ENCODE assay signal across 8 mouse cellular contexts in the genomic region with DNA sequence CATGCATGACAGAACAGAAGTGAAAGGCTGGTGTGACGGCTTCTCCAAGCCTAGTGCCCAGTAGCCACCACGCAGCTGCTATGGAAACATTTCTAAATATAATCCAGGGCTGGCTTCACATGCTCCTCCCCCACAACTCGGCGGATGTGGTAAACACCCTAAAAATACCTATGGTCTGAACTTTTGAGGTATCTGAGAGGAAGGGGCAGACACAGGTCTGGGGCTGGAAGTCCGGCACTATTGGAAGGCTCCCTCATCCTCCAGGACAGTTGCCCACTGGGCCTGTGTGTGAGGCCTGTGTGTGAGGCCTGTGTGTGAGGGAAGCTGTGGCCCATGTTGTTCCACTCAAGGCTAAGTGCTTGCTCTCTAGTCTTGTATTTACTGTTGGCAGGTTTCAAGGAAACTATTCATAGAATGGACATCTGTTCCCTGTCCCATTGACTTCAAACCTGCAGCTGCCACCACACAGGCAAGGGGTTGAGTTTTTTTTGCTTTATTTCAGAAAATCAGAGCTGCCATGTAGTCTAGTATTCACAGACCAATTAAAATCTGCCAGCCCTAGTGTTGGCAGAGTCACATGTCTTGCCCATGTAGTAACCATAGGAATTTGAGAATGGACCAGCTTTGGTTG. TPM values are rescaled to one million over a fixed set of nuclear protein-coding genes. Genes with fewer than 3 reads are reported as not detected.
DNase-seq lines count a peak whose midpoint lies in the region; ATAC-seq and TF ChIP-seq lines count a peak whose summit lies in the region.

No protein-coding gene starts in this region.

- no peaks in the 10 kb centered on the region for H3K27me3 ChIP-seq in kidney, adult 2 months (replicated peaks; ENCODE audit: control insufficient read depth, insufficient read depth, low read length)
- H3K27me3 ChIP-seq in heart, embryonic 11.5 days (ENCODE audit: control insufficient read depth, insufficient read depth, low read length): no peaks in the 10 kb centered on the region
- H3K27me3 ChIP-seq in limb, embryonic 10.5 days (ENCODE audit: low read depth, poor library complexity, severe bottlenecking): no peaks in the 10 kb centered on the region
- H3K27me3 ChIP-seq in midbrain, embryonic 13.5 days: no peaks in the 10 kb centered on the region

- WGBS in kidney, adult 2 months: 36% methylated on average over 5 of the region's 5 CpGs
- WGBS in heart, embryonic 11.5 days (ENCODE audit: insufficient replicate concordance): 45% methylated on average over 5 of the region's 5 CpGs
- WGBS in limb, embryonic 10.5 days: 83% methylated on average over 5 of the region's 5 CpGs
- 75% methylated on average over 5 of the region's 5 CpGs for WGBS in midbrain, embryonic 13.5 days

- H3K36me3 ChIP-seq in kidney, adult 2 months (ENCODE audit: control insufficient read depth, insufficient read depth, low read length): no peaks in the 10 kb centered on the region
- peaks cover 10% of the 10 kb centered on the region for H3K36me3 ChIP-seq in heart, embryonic 11.5 days (ENCODE audit: control insufficient read depth, insufficient read depth, low read length)
- H3K36me3 ChIP-seq in limb, embryonic 10.5 days: peaks cover 43% of the 10 kb centered on the region
- peaks cover 27% of the 10 kb centered on the region for H3K36me3 ChIP-seq in midbrain, embryonic 13.5 days

- peak overlapping the region; percentile 82 for H3K27ac ChIP-seq in kidney, adult 2 months (ENCODE audit: insufficient read depth, low read depth, low read length)
- H3K27ac ChIP-seq in brown adipose tissue, adult 24 weeks (replicated peaks; ENCODE audit: low read depth, low read length): peak overlapping the region; percentile 64
- H3K27ac ChIP-seq in heart, embryonic 11.5 days (ENCODE audit: low read depth, low read length): peak overlapping the region; percentile 88
- H3K27ac ChIP-seq in limb, embryonic 10.5 days: peak overlapping the region; percentile 70
- H3K27ac ChIP-seq in midbrain, embryonic 13.5 days: no peak overlapping the region

- no peaks in the 10 kb centered on the region for H3K9me3 ChIP-seq in heart, embryonic 11.5 days (replicated peaks; ENCODE audit: control insufficient read depth, low read length)
- H3K9me3 ChIP-seq in limb, embryonic 10.5 days (replicated peaks): no peaks in the 10 kb centered on the region
- H3K9me3 ChIP-seq in midbrain, embryonic 13.5 days: no peaks in the 10 kb centered on the region

- no peak overlapping the region for H3K4me3 ChIP-seq in kidney, adult 2 months (ENCODE audit: insufficient read depth, low read depth, low read length)
- H3K4me3 ChIP-seq in brown adipose tissue, adult 24 weeks (ENCODE audit: insufficient read depth, low read depth, low read length): no peak overlapping the region
- no peak overlapping the region for H3K4me3 ChIP-seq in heart, embryonic 11.5 days (ENCODE audit: low read depth, low read length)
- no peak overlapping the region for H3K4me3 ChIP-seq in limb, embryonic 10.5 days
- no peak overlapping the region for H3K4me3 ChIP-seq in midbrain, embryonic 13.5 days (replicated peaks)

- H3K4me1 ChIP-seq in kidney, adult 2 months (ENCODE audit: control insufficient read depth, insufficient read depth, low read length): peaks cover 10% of the 10 kb centered on the region; the same call in 1 of the 2 replicates
- H3K4me1 ChIP-seq in brown adipose tissue, adult 24 weeks (ENCODE audit: control insufficient read depth, insufficient read depth, insufficient read length, low read length): peaks cover 14% of the 10 kb centered on the region
- peaks cover 40% of the 10 kb centered on the region for H3K4me1 ChIP-seq in heart, embryonic 11.5 days (ENCODE audit: control insufficient read depth, insufficient read depth, low read length)
- H3K4me1 ChIP-seq in limb, embryonic 10.5 days: peaks cover 59% of the 10 kb centered on the region
- peaks cover 36% of the 10 kb centered on the region for H3K4me1 ChIP-seq in midbrain, embryonic 13.5 days (replicated peaks)

- DNase-seq in kidney, adult 2 months: peak; percentile 36
- DNase-seq in kidney, postnatal 36 days: no peak
- no peak for DNase-seq in limb, embryonic 10.5 days (ENCODE audit: low spot score)
- peak; percentile 50 to 64 for DNase-seq in right cerebral cortex, postnatal 10 days (ENCODE audit: low spot score in 2 of 2)
- DNase-seq in ovary, postnatal 10 days (ENCODE audit: low spot score): no peak

- no peak for TF ChIP-seq CTCF in kidney, adult 2 months (conservative IDR thresholded peaks at IDR 0.05; ENCODE audit: insufficient read depth, insufficient read length, low read depth, low read length)

- ATAC-seq in heart, embryonic 11.5 days (replicated peaks; ENCODE audit: insufficient number of reproducible peaks, low FRiP score, low TSS enrichment): peak; percentile 66
- ATAC-seq in midbrain, embryonic 13.5 days: no peak; the same call in 1 of the 2 replicates

- H3K4me2 ChIP-seq in heart, embryonic 11.5 days: peak overlapping the region; percentile 36; the same call in 1 of the 2 replicates
- H3K4me2 ChIP-seq in midbrain, embryonic 13.5 days (replicated peaks): no peak overlapping the region

- TF ChIP-seq POLR2A in kidney, adult 2 months (IDR thresholded peaks at IDR 0.05; ENCODE audit: low read depth, low read length): no peak

- H3K9ac ChIP-seq in heart, embryonic 11.5 days (ENCODE audit: low read depth, low read length): peak overlapping the region; percentile 47; the same call in 1 of the 2 replicates
- no peak overlapping the region for H3K9ac ChIP-seq in midbrain, embryonic 13.5 days (replicated peaks)

RNA-seq across cellular contexts. Expression of gene Sept11, which starts 43.8 kb away (rescaled TPM):
- polyA plus RNA-seq in kidney, adult 2 months (2012; rRNA removed): 46.0 and 50.7 TPM in 2 replicates
- polyA plus RNA-seq in brown adipose tissue, adult 24 weeks (2012; ENCODE audit: insufficient read depth, insufficient read length, missing spikeins): 16.1 and 17.2 TPM in 2 replicates
- polyA plus RNA-seq in heart, embryonic 11.5 days (2014; fragmentation: Nextera tagmentation; extraction: Ambion mirVana): 96.6 and 97.3 TPM in 2 replicates
- polyA plus RNA-seq in limb, embryonic 10.5 days (2016; fragmentation: Nextera tagmentation; extraction: Ambion mirVana): 340 and 390 TPM in 2 replicates
- polyA plus RNA-seq in midbrain, embryonic 13.5 days (2015; fragmentation: Nextera tagmentation; extraction: Ambion mirVana): 172 and 173 TPM in 2 replicates

Comparison
In these comparisons a context has a peak if more than half of its experiments do, and no peak if none do; other contexts are left out.
1. DNase-seq: peak in kidney, adult 2 months (single experiment) and right cerebral cortex, postnatal 10 days (2 of 2); none in kidney, postnatal 36 days (0 of 2), limb, embryonic 10.5 days (single experiment) and ovary, postnatal 10 days (single experiment).